Mouse (Mus musculus): ENCODE results near the gene Slc25a12.
A peak's percentile ranks its signal among the peaks of the same experiment; 100 is the strongest.

Slc25a12 gene

DNA sequence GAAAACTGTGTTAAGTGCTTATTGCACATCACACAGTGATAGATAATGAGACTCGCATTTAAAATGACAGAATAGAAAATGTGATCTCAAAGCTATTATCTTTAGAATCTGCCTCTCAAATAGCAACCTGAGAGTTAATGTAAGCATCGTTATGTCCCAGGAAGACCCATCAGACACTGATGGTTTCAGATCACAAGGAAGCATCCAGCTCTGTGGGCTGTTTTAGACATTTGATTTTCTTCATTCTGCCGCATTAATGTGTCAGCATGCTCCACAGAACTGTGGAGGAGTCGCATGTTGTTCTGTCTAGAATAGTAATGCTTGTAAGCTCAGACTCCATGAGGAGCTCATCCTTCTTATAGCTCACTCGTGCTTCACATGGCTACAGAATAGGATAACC lies 121.5 kb downstream of the Slc25a12 start:
- DNase-seq (ENCODE audit: low spot score): no peak

DNA sequence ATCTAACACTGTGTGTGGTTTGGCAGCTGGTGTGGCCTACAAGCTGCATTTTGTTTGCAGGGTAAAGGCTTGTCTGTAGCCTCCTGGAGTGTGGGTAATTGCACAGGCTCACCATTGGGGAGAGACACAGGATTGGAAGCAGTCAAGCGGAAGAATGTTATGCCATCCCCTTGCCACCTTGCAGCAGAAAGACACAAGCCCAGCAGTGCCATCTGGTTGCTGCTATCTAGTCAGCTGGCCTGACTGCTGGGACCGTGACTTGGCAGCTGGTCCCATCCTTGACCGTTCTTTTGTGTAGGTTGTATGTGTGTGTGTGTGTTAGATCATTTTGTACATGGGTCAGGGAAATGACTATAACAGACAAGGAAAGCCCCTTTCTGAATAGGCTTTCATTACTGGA lies 122.1 kb downstream of the Slc25a12 start:
- DNase-seq (ENCODE audit: low spot score): no peak

DNA sequence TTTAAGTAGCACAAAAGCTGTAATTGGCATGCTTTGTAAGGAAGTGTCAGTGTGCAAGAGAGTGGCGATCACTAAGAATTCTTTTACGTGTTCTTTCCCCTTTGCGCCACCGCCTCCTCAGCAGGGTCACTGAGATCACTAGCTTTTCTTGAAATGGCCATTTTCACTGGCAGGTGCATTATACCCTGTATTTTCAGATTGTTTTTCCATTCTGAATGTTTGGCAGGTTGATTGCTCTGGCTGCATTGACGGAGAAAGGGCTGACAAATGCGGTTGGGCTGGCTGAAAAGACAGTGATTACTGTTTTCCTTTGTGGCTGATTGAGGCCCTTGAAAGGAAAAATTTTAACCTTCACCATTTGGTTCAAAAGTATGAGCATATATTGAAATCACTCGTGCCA lies 122.7 kb downstream of the Slc25a12 start:
- no peak for DNase-seq (ENCODE audit: low spot score)

DNA sequence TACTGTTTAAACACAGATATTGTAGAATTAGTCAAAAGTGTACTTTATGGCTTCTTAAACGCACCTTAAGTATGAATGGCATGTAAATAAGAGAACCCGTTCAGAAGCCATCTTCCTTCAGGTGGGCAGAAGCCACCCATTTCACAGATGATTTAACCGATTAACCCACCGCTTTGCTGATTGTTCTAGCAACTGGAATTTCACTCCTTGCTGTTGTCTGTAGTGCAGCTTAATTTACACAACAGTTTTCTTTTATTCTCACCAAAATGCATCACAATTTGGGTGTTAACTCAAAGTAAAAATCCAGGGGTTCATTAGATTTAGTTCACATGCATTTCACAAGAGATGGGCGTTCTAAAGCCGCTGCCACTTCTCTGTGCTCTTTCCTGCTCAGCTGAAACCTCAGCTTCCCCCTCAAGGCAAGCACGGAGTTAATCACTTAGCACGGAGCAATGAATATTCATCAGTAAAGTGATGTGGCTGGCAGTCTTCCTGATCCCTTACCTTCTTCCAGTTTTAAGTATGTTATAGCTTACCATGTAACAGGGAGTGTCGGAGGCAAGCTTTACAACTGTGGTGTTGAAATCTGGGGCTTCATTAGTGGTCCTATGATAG lies 124.4 kb downstream of the Slc25a12 start:
- DNase-seq (ENCODE audit: low spot score): no peak

DNA sequence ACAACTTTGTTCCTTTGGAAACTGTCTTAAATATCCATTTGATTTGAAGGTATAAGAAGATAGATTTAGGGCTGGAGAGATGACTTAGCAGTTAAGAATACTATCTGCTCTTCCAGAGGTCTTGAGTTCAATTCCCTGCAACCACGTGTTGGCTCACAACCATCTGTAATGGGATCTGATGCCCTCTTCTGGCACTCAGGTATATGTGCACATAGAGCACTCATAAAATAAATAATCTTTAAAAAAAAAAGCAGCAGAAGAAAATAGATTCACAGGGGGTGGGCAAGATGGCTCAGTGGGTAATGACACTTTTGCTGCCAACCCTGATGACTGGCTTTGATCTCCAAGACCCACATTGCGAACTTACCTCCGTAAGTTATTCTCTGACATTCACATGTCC lies 125.4 kb downstream of the Slc25a12 start:
- no peak for DNase-seq (ENCODE audit: low spot score)

DNA sequence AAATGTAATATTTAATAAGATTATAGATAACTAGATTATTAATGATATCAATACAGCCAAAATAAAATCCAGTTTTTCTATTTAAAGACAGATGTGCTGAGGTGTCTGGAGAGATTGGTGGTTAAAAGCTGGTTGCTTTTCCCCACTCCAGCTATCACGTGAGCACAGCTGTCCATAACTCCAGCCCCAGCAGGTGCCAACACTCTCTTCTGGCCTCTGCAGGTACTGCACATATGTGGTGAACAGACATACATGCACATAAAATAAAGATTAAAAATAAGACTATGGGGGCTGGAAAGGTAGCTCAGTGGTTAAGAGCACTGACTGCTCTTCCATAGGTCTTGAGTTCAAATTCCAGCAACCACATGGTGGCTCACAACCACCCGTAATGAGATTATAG lies 126.0 kb downstream of the Slc25a12 start:
- DNase-seq (ENCODE audit: low spot score): no peak

DNA sequence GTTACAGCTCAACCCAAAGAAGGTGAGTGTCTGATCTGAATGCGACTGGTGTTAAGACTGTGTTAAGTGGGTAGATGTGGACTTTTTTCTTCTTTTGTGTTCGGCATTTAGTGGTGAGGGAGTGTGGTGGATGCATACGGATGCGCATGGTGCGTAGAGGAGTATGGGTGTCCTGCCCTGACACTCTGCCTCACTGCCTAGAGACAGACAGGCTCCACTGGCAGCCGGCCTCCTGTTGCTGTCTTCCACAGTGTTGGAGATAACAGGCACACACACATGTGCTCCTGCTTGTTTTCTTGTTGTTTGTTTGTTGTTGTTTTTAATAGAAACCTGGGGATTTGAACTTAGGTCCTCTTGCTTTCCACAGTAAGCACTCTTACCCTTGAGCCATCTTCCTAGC lies 131.5 kb downstream of the Slc25a12 start:
- DNase-seq (ENCODE audit: low spot score): no peak

DNA sequence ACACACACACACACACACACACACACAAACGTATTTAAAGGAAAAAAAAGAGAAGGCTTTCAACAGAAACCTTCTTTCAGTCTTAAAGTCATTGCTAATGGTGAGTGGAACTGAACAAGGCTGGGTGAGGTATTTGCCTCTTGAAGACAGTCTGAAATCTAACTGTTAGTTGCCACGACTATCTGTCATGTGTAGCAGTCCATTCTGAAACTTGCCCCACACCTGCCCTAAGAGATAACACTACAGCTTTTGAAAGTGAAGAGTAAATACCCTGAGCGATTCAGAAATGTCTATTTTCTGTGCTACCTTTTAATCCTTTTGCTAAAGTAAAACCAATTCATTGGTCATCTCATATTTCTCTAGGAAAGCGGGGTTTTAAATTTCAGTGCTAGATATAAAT lies 132.1 kb downstream of the Slc25a12 start:
- no peak for DNase-seq (ENCODE audit: low spot score)

DNA sequence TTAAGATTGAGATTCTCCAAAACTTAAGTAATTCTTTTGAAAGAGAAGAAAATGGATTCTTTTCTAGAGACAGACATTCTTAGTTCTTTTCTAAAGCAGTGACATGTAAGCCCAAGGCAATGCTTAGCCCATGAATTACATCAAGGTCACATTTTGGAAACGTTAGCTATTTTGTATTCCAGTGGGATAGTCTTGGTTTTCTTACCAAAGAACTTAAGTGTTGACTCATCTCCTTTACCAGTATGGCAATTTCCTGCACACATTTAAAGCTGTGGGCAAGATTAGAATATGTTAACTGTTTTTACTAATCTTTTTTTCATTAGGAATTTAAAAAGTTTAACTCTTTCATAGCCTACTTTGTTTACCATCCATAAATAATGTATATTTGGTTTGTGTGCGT lies 134.6 kb downstream of the Slc25a12 start:
- DNase-seq (ENCODE audit: low spot score): no peak

DNA sequence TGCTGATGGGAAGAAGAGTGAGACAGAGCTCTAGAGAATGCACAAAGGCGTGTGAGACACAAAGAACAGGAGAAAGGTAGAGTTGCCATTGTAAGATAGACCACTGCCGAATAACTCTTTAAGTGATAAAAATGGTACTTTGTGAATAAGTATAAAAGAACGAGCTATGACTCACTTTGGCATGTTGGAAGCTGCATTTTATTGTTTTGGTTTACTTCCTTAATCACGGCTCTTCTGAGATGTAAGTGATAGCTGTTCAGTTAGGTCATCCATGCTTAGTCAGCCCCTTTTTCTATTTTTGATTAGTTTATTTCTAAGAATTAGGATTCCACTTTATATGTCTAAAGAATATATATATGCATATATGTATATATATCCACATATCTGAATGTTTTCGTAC lies 135.6 kb downstream of the Slc25a12 start:
- no peak for DNase-seq (ENCODE audit: low spot score)

DNA sequence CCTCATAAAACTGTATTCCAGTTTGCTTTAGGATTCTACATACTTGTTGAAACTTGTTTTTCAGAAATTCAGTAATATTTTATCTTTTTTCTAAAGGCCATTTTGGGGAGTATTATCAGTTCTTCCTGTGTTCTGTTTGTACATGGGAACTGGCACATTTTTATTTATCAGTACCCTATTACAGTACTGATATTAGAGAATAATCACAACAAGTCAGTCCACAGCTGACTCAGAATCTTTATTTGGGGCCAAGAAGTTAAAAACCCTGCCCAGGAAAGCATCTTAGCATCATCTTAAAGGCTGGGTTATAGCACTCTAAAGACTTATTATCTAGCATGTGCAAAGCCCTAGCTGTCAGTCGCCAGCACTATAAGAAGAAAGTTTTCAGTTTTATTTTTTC lies 137.9 kb downstream of the Slc25a12 start:
- no peak for DNase-seq (ENCODE audit: low spot score)

DNA sequence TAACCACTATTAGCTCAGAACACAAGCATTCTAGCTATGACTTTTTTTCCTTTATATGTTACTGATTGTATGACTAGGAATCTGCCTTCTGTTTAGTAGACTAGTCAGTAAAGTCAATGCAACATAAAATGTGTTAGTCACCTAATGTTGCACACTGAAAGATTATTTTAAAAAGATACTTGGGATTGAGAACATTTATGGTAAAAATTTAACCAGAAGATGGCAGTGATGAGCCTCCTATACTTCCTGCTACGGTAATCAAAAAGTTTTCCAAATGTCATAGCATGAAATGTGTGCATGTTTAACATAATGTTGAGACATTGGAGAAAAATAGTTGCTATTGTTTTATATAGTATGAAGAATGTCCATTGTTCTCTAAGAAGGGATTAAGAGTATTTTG lies 140.2 kb downstream of the Slc25a12 start:
- DNase-seq (ENCODE audit: low spot score): peak; percentile 36
